Mouse (Mus musculus): ENCODE results near the gene Schip1. TPM values are rescaled to one million over a fixed set of nuclear protein-coding genes. Genes with fewer than 3 reads are reported as not detected.

The Schip1 gene
- polyA plus RNA-seq, 1 experiment from 2014 or later = 181 TPM

GRCm38 (mm10) chr3:68517236-68517635, 452.6 kb downstream of the Schip1 start:
- 28% methylated on average over 7 of the region's 7 CpGs for WGBS

GRCm38 (mm10) chr3:68518041-68518440, 453.4 kb downstream of the Schip1 start:
- Histone ChIP-seq H3K4me2 (replicated peaks) (no peak overlapping the region), H3K27ac (replicated peaks) (no peak overlapping the region), H3K9ac (replicated peaks) (no peak overlapping the region), H3K4me3 (no peak overlapping the region), H3K4me1 (peaks cover 31% of the 10 kb centered on the region), H3K36me3 (no peaks in the 10 kb centered on the region), H3K9me3 (no peaks in the 10 kb centered on the region), H3K27me3 (no peaks in the 10 kb centered on the region)
- 87% methylated on average over 8 of the region's 8 CpGs for WGBS
- ATAC-seq (replicated peaks) = no peak

More at GRCm38 (mm10) chr3:68517236-68517635, 452.6 kb downstream of the Schip1 start:
- Histone ChIP-seq H3K4me2 (replicated peaks) (no peak overlapping the region), H3K36me3 (no peaks in the 10 kb centered on the region), H3K9me3 (no peaks in the 10 kb centered on the region), H3K9ac (replicated peaks) (no peak overlapping the region), H3K27ac (replicated peaks) (no peak overlapping the region), H3K27me3 (no peaks in the 10 kb centered on the region), H3K4me3 (no peak overlapping the region), H3K4me1 (peaks cover 31% of the 10 kb centered on the region)
- ATAC-seq (replicated peaks) = no peak

- no peak for ATAC-seq (replicated peaks)
- Histone ChIP-seq H3K4me3 (no peak overlapping the region), H3K4me1 (peaks cover 28% of the 10 kb centered on the region), H3K9me3 (no peaks in the 10 kb centered on the region), H3K27ac (replicated peaks) (no peak overlapping the region), H3K36me3 (no peaks in the 10 kb centered on the region), H3K4me2 (replicated peaks) (no peak overlapping the region), H3K9ac (replicated peaks) (no peak overlapping the region), H3K27me3 (no peaks in the 10 kb centered on the region)
- 92% methylated on average over 5 of the region's 5 CpGs for WGBS
Observed at GRCm38 (mm10) chr3:68518586-68518985, 454.0 kb downstream of the Schip1 start.

GRCm38 (mm10) chr3:68525361-68525878, 460.8 kb downstream of the Schip1 start:
- Histone ChIP-seq H3K27ac (replicated peaks) (no peak overlapping the region), H3K27me3 (no peaks in the 10 kb centered on the region), H3K9ac (replicated peaks) (no peak overlapping the region), H3K36me3 (no peaks in the 10 kb centered on the region), H3K4me2 (replicated peaks) (no peak overlapping the region), H3K9me3 (no peaks in the 10 kb centered on the region), H3K4me3 (no peak overlapping the region), H3K4me1 (no peaks in the 10 kb centered on the region)
- no peak for ATAC-seq (replicated peaks)
- WGBS = 96% methylated on average over 10 of the region's 10 CpGs

GRCm38 (mm10) chr3:68526416-68526815, 461.8 kb downstream of the Schip1 start:
- no peak overlapping the region for H3K9ac ChIP-seq (replicated peaks)
- H3K27me3 ChIP-seq = no peaks in the 10 kb centered on the region
- WGBS = 56% methylated on average over 4 of the region's 4 CpGs
- H3K4me1 ChIP-seq = no peaks in the 10 kb centered on the region
- H3K4me2 ChIP-seq (replicated peaks) = no peak overlapping the region
- no peak for ATAC-seq (replicated peaks)
- no peak overlapping the region for H3K4me3 ChIP-seq
- H3K27ac ChIP-seq (replicated peaks) = no peak overlapping the region
- H3K36me3 ChIP-seq = no peaks in the 10 kb centered on the region
- H3K9me3 ChIP-seq = no peaks in the 10 kb centered on the region

GRCm38 (mm10) chr3:68527182-68527581, 462.6 kb downstream of the Schip1 start:
- Histone ChIP-seq H3K9me3 (no peaks in the 10 kb centered on the region), H3K27ac (replicated peaks) (no peak overlapping the region), H3K4me1 (no peaks in the 10 kb centered on the region), H3K36me3 (no peaks in the 10 kb centered on the region), H3K27me3 (no peaks in the 10 kb centered on the region), H3K9ac (replicated peaks) (no peak overlapping the region), H3K4me3 (no peak overlapping the region), H3K4me2 (replicated peaks) (no peak overlapping the region)
- ATAC-seq (replicated peaks) = no peak
- WGBS = 44% methylated on average over 4 of the region's 4 CpGs

- Histone ChIP-seq H3K4me2 (replicated peaks) (no peak overlapping the region), H3K4me1 (no peaks in the 10 kb centered on the region), H3K36me3 (no peaks in the 10 kb centered on the region), H3K9me3 (no peaks in the 10 kb centered on the region), H3K9ac (replicated peaks) (no peak overlapping the region), H3K4me3 (no peak overlapping the region), H3K27ac (replicated peaks) (no peak overlapping the region), H3K27me3 (no peaks in the 10 kb centered on the region)
- WGBS = 78% methylated on average over 4 of the region's 4 CpGs
- no peak for ATAC-seq (replicated peaks)
Observed at GRCm38 (mm10) chr3:68531908-68532307, 467.3 kb downstream of the Schip1 start.

GRCm38 (mm10) chr3:68534571-68535051, 470.0 kb downstream of the Schip1 start:
- no peak overlapping the region for H3K4me3 ChIP-seq
- no peak overlapping the region for H3K4me2 ChIP-seq (replicated peaks)
- no peaks in the 10 kb centered on the region for H3K9me3 ChIP-seq
- no peak overlapping the region for H3K27ac ChIP-seq (replicated peaks)
- no peaks in the 10 kb centered on the region for H3K36me3 ChIP-seq
- 0 out of 2 replicates have a peak, but pooled peaks have one; percentile 32 for ATAC-seq (replicated peaks)
- no peaks in the 10 kb centered on the region for H3K4me1 ChIP-seq
- 20% methylated on average over 6 of the region's 7 CpGs for WGBS
- H3K27me3 ChIP-seq = no peaks in the 10 kb centered on the region
- no peak overlapping the region for H3K9ac ChIP-seq (replicated peaks)

- ATAC-seq (replicated peaks) = no peak
- no peaks in the 10 kb centered on the region for H3K9me3 ChIP-seq
- WGBS = 77% methylated on average over 7 of the region's 7 CpGs
- H3K36me3 ChIP-seq = no peaks in the 10 kb centered on the region
- H3K4me1 ChIP-seq = no peaks in the 10 kb centered on the region
- no peak overlapping the region for H3K4me3 ChIP-seq
- no peak overlapping the region for H3K4me2 ChIP-seq (replicated peaks)
- H3K27me3 ChIP-seq = no peaks in the 10 kb centered on the region
- no peak overlapping the region for H3K9ac ChIP-seq (replicated peaks)
- no peak overlapping the region for H3K27ac ChIP-seq (replicated peaks)
Observed at GRCm38 (mm10) chr3:68535160-68535728, 470.6 kb downstream of the Schip1 start.

- no peaks in the 10 kb centered on the region for H3K36me3 ChIP-seq
- 52% methylated on average over 3 of the region's 3 CpGs for WGBS
- no peak overlapping the region for H3K27ac ChIP-seq (replicated peaks)
- H3K4me3 ChIP-seq = no peak overlapping the region
- no peak overlapping the region for H3K4me2 ChIP-seq (replicated peaks)
- no peaks in the 10 kb centered on the region for H3K9me3 ChIP-seq
- no peak for ATAC-seq (replicated peaks)
- H3K9ac ChIP-seq (replicated peaks) = no peak overlapping the region
- H3K4me1 ChIP-seq = no peaks in the 10 kb centered on the region
- no peaks in the 10 kb centered on the region for H3K27me3 ChIP-seq
Observed at GRCm38 (mm10) chr3:68536071-68536470, 471.5 kb downstream of the Schip1 start.

- no peaks in the 10 kb centered on the region for H3K36me3 ChIP-seq
- WGBS = 87% methylated on average over 8 of the region's 8 CpGs
- H3K27ac ChIP-seq (replicated peaks) = no peak overlapping the region
- no peak overlapping the region for H3K4me2 ChIP-seq (replicated peaks)
- H3K4me3 ChIP-seq = no peak overlapping the region
- H3K9ac ChIP-seq (replicated peaks) = no peak overlapping the region
- no peaks in the 10 kb centered on the region for H3K27me3 ChIP-seq
- no peaks in the 10 kb centered on the region for H3K9me3 ChIP-seq
- ATAC-seq (replicated peaks) = no peak
- H3K4me1 ChIP-seq = peaks cover 30% of the 10 kb centered on the region
Observed at GRCm38 (mm10) chr3:68541688-68542087, 477.1 kb downstream of the Schip1 start.

- Histone ChIP-seq H3K9ac (replicated peaks) (no peak overlapping the region), H3K27me3 (no peaks in the 10 kb centered on the region), H3K4me3 (peak overlapping the region; percentile 24), H3K4me2 (replicated peaks) (peak overlapping the region; percentile 41), H3K4me1 (peaks cover 30% of the 10 kb centered on the region), H3K27ac (replicated peaks) (no peak overlapping the region), H3K36me3 (no peaks in the 10 kb centered on the region), H3K9me3 (no peaks in the 10 kb centered on the region)
- ATAC-seq (replicated peaks) = peak; percentile 71
- 1% methylated on average over 7 of the region's 7 CpGs for WGBS
Observed at GRCm38 (mm10) chr3:68542944-68543501, 478.4 kb downstream of the Schip1 start.

Measured in forebrain, embryonic 15.5 days (tissue).